Mouse (Mus musculus): ENCODE data around the gene Fkbp1b.

DNA sequence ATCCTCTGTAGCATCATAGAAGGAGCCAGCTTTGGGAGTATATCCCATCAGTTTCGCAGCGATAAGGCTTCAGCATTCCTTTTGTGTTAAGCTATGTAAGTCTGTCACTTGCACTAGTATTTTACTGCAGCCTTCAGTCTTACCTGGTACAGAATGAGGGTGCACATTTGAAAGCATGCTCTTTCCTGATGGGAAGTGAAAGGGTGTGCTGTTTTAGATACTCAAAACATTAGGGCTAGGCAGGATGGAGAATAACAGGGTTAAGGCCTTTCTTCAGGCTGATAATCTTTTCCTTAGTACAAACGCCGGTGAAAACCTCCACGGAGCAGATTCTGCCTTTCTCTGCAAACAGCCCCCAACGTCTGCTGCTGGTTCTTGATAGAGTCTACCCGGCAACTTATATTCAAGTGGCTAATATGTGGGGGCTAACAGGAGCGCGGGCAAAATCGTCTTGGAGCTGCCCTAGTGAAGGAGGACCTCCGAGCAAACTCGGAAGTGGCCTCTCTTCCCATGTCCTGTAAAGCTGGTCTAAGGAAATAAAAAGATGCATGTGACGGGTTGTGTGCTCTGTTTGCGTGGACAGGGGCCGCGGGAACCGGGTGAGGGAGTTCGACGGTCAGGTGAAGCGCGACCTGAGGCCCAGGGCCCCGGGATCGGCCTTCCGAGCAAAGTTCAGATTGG lies 24.6 kb downstream of the Fkbp1b start:
- TF ChIP-seq CTCF (IDR thresholded peaks at IDR 0.05; ENCODE audit: insufficient read depth, low read depth, low read length): no peak
- TF ChIP-seq POLR2A (IDR thresholded peaks at IDR 0.05; ENCODE audit: insufficient read depth, low read depth, low read length): no peak

Measured in olfactory bulb, adult 2 months (tissue).